Mouse (Mus musculus) embryonic fibroblast, embryonic 13.5 days (primary cell): ENCODE data around the gene G530012D18Rik.
"Not testable (repeated sequence)": the region's sequence is repeated elsewhere in the genome, so short reads cannot be mapped to it uniquely, and the experiment has no call there.

Experiments
- CTCF ChIP-seq: IDR thresholded peaks from 2 replicates; pipeline ENCODE4 v1.5.1; 2011; ENCODE audit warnings: mild to moderate bottlenecking, control low read depth, low read length, moderate library complexity, borderline replicate concordance; ENCODE audit not compliant: insufficient read depth
- POLR2A ChIP-seq: IDR thresholded peaks from 2 replicates; pipeline ENCODE4 v1.6.1; 2011; ENCODE audit warnings: low read depth, mild to moderate bottlenecking, control low read depth, low read length, moderate library complexity

- TF ChIP-seq CTCF, POLR2A: not testable (repeated sequence)
Measured at GRCm38 (mm10) chr1:85573554-85573953, 1.9 kb upstream of the G530012D18Rik start.
